Mouse (Mus musculus) liver, adult 2 months (tissue): ENCODE results near the gene Mgea5.

Source experiments
- CTCF ChIP-seq: fragments of 200-500 bp; IDR thresholded peaks from 2 replicates; pipeline ENCODE4 v1.5.1; 2011; ENCODE audit warnings: low read depth, low read length, control low read depth
- POLR2A ChIP-seq: fragments of 200-500 bp; IDR thresholded peaks from 2 replicates; pipeline ENCODE4 v1.6.1; 2011; ENCODE audit warnings: low read length, control low read depth; ENCODE audit not compliant: insufficient read depth; ENCODE audit errors: extremely low read depth

GRCm38 (mm10) chr19:45802702-45803101 is 19.1 kb upstream of the Mgea5 start:
- TF ChIP-seq CTCF (no peak), POLR2A (no peak)
